Mouse (Mus musculus) embryo, embryonic 10 days (tissue): ENCODE measurements around the gene St8sia1.

Experiments used
- DNase-seq: peaks from one replicate; pipeline ENCODE4 v3.0.0-alpha.2; 2015; ENCODE audit warnings: low spot score

St8sia1 gene

DNA sequence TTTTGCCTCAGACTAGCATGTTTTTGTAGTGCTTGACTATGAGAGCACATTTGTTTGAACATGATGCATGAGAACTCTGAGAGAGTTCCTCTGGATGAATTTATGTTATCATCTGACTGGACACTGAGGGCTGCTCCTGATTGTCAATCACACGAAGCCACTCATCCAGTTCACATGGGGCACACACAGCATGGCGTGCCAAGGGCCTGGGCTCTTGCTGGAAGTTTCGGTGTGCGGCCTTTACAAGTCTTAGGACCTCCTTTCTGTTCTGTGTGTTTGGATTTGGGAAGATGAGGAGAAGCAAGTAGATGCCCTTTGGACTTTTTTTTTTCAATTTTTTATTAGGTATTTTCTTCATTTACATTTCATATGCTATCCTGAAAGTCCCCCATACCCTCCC lies 100.4 kb downstream of the St8sia1 start:
- DNase-seq, result no peak

DNA sequence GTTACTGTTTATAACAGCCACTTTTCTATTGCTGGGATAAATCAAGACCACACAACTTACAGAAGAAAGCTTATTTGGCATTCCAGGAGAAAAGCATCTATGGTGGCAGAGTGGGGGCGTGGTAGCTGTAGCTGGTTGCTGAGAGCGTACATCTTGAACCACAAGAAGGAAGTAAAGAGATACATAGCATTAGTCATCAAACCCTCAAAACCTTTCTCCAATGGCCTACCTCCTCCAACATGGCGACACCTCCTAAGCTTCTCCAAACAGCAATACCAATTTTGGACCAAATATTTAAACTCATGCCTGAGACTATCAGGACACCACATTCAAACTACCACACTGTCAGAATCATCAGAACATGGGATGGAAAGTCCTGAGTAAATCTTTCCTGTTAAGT lies 102.0 kb downstream of the St8sia1 start:
- no peak for DNase-seq

DNA sequence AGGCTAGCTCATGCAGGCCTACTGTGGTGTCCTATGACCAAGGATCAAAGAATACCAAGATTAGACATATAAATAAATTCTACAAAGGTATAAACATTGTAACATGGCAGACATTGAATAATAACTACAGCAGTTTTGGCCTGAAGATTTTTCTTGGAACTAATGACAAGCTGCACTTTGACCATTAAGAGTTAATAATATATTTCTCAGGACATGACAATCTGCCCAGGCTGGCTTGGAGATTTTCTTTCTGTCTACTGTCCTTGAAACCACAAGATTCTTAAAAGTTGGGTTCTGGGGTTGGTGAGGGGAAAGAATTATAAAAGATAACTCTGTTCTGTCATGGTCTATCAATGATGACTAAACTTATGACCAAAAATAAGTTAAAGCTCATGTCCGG lies 103.9 kb downstream of the St8sia1 start:
- DNase-seq, result no peak

DNA sequence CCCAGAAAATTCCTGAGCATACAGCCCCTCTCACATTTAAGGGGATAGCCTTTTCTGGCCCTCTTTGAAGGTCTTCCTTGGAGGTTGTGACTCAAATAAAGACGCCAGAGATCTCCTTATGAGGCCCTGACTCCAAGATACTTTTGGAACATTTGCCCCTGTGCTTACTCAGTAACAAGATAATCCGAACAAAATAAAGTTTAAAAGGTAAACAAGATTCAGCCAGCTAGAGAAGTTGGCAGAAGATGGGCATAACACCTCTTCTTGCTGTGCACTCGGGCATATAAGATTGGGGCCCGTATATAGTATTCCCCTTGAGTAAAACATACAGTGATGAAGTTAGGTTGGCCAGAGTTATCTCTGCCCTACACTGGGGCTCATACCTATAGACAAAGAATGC lies 104.3 kb downstream of the St8sia1 start:
- DNase-seq, result no peak

DNA sequence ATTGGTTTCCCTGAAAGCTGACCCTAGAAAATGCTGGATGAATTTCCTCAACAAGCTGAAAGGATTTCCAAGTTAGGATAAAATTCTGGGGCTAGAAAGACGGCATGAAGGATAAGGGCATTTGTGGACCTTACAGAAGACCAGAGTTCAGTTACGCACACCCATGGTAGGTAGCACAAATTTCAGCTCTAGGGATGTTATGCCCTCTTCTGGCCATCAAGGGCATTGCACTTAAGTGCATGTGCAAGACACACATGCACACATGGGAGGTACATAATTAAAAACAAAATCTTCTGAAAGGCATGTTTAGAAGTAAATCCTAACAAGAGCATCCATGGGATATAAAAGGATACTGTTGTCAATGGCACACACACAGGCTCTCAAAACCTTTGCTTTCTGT lies 105.3 kb downstream of the St8sia1 start:
- DNase-seq, result peak; percentile 40

DNA sequence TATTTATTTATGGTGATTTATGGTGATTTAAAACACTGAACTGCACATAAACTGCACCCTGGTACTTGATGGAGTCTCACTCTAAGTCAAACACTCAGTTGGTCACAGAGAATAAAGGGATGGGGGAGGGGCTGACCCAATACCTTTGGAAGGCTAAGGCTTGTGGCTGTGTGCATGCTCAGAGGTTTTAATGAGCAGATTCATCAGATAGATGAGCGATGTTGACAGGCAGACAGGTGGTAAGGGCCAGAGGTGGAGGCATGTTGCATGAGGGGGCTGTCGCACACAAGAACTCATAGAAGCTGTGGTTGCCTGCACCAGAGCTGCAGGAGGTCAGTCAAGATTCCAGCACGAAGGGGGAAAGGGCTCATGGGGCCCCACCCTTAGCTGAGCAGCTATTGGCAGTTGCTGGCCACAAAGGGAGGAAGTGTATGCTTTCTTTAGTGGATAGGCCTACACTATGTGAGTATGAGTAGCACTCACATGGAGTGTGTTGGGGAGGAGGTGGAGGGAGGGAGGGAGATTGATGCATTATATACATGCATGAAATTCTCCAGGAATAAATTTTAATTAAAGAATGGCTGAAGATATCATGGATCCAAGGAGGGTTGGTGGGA lies 107.9 kb downstream of the St8sia1 start:
- DNase-seq, result no peak

DNA sequence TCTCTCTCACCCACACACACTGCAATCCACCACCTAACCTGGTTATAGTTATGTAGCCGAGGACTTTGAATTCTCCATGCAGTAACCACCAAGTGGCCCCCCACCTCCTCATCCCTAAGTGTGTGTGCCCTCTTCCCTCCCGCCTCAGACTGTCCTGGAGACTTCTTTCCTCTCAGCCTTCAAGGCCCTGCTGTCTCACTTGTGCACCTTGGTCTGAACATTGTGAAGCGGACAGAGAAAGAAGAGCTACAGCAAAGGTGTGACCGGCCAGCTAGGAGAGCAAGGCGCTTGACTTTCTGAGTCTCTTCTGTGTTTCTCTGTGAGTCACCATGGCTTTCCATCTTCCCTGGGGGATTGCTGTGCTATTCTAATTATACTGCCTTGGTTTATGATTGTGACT lies 108.5 kb downstream of the St8sia1 start:
- DNase-seq, result no peak

DNA sequence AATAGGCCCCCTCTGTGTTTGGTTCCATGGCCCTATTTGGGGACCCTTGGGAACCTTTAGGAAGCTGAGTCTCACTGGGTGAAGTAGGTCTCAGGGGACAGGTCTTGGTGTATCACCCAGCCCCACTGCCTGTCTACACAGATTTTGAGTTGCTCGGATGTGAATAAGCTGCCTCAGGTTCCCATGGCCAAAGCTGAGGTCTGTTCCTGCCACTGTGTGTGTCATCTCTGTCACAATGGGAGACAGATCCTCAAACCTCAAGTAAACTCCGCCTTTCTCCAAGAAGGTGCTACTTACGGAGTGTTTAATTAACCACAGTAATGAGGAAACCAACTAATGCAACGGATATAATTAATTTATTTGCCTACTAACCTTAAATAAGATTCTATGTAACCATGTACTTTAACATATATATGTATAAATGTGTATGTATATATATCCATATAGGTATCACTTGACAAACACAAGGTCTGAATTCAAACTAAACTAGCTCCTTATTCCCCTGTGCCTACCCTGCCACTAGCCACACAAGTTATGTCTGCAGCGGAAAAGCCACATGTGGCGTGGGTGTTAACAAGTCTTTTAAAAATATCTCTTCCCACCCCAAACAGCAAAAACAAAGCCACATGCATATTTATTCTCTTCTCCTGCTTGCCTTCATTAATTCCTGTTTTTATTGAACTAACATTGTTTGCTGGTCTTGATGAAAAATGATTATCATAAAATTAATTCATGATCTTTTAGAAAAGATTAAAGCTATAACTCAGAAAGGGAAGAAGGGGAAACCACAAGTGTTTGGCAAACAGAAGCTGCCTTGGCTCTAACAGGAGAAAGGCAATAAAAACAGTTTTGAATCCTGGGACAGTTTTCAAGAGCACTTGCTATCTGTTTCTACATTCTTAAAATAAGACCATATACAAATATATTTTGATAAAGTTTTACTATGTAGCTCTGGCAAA lies 111.6 kb downstream of the St8sia1 start:
- no peak for DNase-seq

DNA sequence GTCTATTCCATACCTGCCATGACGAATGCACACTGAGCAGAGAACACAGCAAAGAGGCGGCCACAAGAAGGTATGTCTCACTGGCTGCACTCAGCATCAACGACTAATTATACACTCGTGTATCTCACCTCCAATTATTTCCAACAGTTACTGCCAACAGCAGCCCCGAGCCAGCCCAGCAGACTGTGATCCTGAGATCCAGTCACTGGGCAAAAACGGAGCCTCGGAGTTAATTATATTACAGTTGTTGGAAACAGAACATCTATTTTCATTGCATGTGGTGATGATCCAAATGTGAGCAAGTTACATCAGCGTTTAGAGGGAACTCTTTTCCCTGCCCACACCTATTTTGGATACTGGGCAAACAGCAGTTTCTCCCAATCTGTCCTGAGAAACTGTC lies 113.8 kb downstream of the St8sia1 start:
- DNase-seq, result no peak

DNA sequence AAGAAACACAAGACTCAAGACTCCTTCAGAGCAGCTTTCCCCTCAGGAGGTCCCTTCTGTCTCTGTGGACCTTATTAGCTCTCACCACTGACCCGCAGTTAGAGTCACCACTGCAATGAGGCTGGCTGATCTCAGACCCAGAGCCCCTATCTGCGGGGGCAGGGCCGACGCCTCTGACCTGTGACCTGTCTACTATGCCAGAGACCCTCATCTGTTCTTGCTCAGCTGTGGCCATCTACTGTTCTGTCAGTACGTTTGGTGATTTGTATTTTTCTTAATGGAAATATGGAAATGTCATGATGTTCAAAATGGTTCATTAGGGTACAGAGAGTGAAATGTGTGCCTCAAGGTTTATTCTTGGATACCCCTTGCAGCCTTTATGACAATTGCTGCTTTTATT lies 114.9 kb downstream of the St8sia1 start:
- DNase-seq, result no peak

DNA sequence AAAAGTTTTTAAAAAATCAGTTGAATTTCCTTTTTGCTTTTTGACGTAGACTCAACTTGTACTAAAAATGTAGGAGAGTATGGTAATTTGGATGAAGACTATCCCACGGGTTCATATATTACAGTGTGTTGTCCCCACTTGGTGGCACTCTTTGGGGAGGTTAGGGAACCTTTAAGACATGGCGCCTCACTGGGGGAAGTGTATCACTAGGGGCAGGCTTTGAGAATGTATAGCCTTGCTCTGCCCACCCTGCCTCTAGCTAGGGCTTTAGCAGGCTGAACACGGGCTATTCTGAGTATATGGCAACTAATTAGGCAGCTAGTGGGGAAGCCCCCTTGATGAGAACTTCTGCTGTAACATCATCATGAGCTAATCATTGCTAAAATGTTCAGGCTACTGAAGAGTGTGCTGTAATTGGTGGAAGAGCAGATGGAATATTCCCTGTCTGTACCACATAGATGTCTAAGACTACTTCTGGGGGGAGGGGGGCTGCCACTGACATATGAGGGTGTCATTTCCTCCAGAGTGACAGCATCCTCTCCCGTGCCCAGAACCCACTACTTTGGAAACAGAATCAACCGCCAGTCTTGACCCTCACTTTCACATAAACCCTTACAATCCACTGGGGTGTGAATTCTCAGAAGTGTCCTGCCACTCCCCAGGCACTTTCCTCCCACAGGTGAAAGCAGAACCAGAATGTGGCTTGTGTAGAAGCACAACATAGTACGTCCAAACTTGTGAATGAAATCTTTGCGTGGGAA lies 116.2 kb downstream of the St8sia1 start:
- DNase-seq, result no peak

DNA sequence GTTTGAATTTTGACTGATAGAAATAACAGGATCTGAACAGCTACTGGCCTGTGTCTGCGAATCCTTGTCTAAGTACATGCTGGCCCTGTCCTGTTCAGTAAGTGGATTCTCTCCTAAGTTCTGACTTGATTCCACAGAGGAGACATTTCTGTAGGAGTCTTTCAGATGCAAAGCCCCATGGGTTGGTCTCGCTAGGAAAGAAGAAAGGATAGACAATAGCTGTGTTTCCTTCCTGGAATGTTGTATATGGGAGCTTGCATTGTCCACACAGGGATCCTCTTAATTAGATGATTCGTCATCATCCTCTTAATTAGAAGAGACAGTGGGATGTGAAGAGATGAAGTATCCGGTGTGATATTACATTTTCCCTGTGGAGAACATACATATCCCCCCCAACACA lies 117.4 kb downstream of the St8sia1 start:
- DNase-seq, result no peak

DNA sequence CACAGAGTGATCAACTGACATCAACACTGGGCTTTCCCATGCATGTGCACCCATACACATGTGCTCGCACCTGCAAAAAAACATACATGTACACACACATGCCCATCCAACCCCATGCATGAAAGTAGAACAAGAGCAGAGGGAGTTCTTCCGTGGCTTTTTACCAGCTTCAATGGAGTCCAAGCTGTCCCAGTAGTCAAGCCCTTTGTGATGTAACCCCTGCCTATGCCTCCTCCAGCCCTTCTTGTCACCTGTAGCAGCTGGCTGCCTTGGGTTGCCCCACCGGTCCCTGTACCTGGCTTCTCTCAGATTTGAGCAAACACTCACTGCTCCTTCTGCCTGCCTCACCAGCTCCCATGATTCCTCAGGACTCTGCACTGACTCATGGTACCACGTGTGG lies 119.2 kb downstream of the St8sia1 start:
- DNase-seq, result no peak

DNA sequence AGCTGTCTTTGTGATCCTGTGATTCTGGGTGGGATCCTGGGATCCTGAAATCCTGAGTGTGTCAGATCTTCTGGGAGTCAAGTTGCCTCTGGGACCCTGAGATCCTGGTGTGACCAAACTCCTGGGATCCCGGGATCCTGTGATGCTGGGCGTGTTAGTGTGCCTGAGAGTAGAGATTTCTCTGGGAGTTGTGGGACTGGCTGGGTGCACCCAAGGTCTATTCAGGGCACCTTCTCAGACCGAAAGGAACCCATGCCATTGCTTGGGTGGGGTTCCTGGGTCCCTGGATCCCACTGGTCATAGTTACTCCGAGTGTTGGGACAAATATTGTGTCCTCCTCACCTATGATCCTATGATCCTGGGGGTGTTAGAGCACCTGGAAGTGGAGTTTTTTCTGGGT lies 120.2 kb downstream of the St8sia1 start:
- DNase-seq, result no peak

DNA sequence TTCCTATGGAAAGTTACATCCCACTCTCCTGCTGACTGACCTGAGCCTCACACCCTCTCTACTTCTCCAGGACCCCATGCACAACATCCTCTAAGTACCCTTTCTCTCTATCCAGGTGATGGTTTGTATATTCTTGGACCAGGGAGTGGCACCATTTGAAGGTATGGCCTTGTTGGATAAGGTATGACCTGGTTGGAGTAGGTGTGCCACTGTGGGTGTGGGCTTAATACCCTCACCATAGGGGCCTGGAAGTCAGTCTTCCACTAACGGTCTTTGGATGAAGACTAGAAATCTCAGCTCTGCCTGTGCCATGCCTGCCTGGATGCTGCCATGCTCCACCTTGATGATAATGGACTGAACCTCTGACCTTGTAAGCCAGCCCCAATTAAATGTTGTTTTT lies 125.8 kb downstream of the St8sia1 start:
- no peak for DNase-seq

DNA sequence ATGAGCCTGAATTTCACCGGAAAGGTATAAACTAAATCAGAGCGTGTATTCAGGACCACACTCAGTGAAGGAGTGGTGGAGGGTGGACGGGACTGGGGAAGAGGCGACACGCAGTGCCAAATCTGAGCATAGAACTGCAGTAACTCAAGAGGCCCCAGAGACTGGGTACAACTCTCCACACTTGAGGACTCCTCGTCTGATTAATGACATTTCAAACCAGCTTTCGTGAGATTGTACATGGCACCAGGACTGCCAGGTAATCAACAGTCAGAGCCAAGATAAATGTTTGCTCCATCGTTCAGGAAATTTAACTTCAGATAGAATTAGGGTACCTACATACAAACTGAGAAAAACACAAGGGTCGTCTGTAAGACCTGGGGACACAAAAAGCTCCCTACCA lies 126.9 kb downstream of the St8sia1 start:
- DNase-seq, result no peak

DNA sequence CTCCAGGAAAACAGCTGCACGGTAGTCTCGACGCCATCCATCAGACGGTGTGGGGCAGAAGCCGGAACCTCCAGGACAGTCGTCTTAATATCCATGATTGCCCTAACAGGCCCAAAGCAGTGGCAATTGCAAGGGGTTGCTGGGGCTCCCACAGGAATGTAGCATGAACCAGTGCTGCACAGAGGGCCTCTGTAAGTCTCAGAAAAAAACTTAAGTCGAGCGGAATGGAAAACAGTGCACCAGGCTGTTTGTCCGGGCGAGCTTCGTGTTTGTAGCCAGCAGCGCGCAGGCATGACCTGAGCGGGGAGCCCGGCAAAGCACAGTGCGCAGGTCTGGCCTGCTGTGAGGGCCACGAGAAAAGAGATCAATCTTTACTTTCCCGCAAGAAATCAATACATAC lies 128.5 kb downstream of the St8sia1 start:
- peak; percentile 29 for DNase-seq

DNA sequence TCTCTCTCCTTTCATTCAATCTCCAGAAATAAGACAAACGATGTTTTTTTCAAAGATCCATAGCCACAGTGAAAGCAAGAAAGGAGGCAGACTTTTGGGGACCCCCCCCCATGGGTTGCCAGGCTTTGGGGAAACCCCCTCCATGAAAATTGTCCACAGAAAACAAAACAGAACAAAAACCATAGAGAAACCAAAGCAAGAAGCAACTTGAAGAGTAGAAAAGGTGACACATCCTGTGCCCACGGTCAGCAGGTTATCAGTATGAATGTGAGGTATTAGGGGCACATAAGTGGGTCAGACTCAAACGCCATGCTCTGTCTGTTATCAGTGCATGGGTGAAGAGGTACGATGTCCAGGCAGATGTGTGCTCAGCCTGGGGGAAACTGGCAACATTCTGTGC lies 129.3 kb downstream of the St8sia1 start:
- DNase-seq, result no peak

DNA sequence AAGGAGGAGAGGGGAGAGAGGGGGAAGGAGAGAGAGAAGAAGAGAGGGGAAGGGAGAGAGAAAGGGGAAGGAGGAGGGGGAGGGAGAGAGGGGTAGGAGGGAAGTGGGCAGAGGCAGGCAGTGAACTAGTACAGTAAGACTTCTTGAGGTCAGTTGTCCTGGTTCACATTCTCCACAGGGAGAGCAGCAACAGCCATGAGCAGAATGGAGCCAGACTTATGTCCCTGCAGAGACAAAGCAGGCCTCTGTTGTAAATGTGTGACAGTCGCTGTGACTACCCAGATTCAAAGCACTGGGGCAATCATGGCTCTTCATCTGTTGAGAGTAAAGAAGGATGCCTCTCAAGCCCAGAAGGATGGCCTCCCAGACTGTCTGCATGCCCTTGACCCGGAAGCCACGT lies 132.5 kb downstream of the St8sia1 start:
- no peak for DNase-seq

DNA sequence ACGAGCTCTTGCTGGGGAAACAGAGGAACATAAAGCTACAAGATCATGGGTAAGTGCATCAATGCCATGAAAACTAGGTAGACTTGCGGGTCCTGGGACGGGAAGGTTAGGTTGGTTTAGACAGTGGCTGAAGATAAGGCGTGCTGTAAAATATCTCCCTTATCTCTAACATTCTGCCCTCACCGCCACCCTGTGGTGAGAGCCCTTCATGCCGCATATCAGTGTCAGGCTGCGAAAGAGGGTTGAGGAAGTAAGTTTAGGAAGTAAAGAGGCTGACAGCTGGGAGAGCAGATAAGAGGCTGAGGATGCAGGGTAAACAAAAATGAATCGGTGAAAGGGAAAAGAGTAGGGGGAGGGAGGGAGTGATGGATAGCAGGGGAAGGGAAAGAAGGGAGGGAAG lies 133.0 kb downstream of the St8sia1 start:
- peak; percentile 31 for DNase-seq

DNA sequence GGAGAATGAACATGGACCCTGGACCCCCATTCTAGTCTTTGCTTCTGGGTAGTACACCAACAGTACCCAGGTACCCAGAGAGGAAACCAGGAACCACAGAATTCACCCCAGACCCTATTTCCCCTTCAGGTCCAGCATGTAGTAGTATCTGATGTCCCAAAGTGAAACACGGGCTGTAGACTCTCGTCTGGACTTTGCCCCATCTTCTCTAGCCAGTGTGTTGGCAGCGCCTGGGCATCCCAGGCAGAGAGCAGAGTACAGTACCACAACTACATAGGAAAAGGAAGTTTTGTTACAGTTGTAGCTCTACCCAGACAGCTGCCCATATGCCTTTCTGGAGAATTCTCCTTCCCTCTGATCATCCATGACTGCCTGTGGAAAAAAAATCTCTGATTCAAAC lies 134.0 kb downstream of the St8sia1 start:
- DNase-seq, result no peak

DNA sequence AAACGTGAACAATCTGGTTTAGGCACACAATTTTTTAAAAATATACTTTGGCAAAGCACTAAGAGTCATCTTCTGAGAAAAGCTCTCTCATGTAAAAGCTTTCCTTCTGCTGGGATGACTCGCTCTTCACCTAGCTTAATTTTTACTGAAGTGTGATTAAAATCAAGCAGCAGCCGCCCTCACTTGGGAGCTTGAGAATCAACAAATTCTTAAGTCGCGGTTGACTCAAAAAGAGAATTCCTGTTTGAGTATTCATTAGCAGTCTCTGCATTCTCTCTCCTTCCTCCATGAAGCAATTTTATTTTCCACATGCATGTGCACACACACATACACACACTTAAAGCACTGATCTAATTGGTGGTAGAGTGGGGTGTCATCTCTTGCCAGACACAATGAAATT lies 138.8 kb downstream of the St8sia1 start:
- DNase-seq, result no peak
